Mouse (Mus musculus) embryonic facial prominence, embryonic 14.5 days (tissue): ENCODE measurements around the gene Prl8a8. TPM values are rescaled to one million over a fixed set of nuclear protein-coding genes. Genes with fewer than 3 reads are reported as not detected.

Experiments used
- ATAC-seq: fragments of 200-750 bp; cut with Nextera tagmentation; 2 replicates; pipeline ENCODE4 v1.8.0; 2017; ENCODE audit warnings: low read depth, moderate number of reproducible peaks, moderate TSS enrichment
- DNase-seq: peaks from one replicate; pipeline ENCODE4 v3.0.0-alpha.2; 2015; ENCODE audit warnings: low spot score
- H3K27ac ChIP-seq: fragments of 300-500 bp; sonication (generic); replicated peaks from 2 replicates; pipeline ENCODE4 v1.5.1; 2014; ENCODE audit warnings: low read depth, mild to moderate bottlenecking, low read length, moderate library complexity
- H3K27me3 ChIP-seq: fragments of 300-500 bp; sonication (generic); replicated peaks from 2 replicates; pipeline ENCODE4 v1.6.1; 2014; ENCODE audit warnings: low read length; ENCODE audit not compliant: control insufficient read depth, insufficient read depth
- H3K36me3 ChIP-seq: fragments of 300-500 bp; sonication (generic); 2 replicates; pipeline ENCODE4 v1.6.1; 2014; ENCODE audit warnings: low read length, mixed read lengths; ENCODE audit not compliant: control insufficient read depth, insufficient read depth
- H3K4me1 ChIP-seq: fragments of 300-500 bp; sonication (generic); 2 replicates; pipeline ENCODE4 v1.6.1; 2014; ENCODE audit warnings: antibody characterized with exemption, low read length; ENCODE audit not compliant: control insufficient read depth, insufficient read depth
- H3K4me2 ChIP-seq: fragments of 300-500 bp; sonication (generic); 2 replicates; pipeline ENCODE4 v1.6.1; 2014; ENCODE audit warnings: low read depth, mild to moderate bottlenecking, low read length, moderate library complexity, mixed read lengths
- H3K4me3 ChIP-seq: fragments of 300-500 bp; sonication (generic); 2 replicates; pipeline ENCODE4 v1.5.1; 2014; ENCODE audit warnings: low read depth, mild to moderate bottlenecking, low read length
- H3K9ac ChIP-seq: fragments of 300-500 bp; sonication (generic); 2 replicates; pipeline ENCODE4 v1.6.1; 2014; ENCODE audit warnings: low read depth, mild to moderate bottlenecking, low read length, moderate library complexity, mixed read lengths
- H3K9me3 ChIP-seq: fragments of 300-500 bp; sonication (generic); 2 replicates; pipeline ENCODE4 v1.6.1; 2016; ENCODE audit warnings: low read length; ENCODE audit not compliant: control insufficient read depth
- WGBS: fragments of 180-500 bp; shearing (Covaris S2); extraction: QIAGEN DNeasy Blood & Tissue Kit; methylation state at CpG from one replicate; pipeline ENCODE4 v1.1.7; 2014; 5-methylcytosine and 5-hydroxymethylcytosine counted together
- polyA plus RNA-seq: library from polyadenylated mRNA; unstranded; fragments of >200 nt; fragmentation: Nextera tagmentation; extraction: Ambion mirVana; gene quantifications from 2 replicates; pipeline ENCODE4 v1.2.1, GENCODE M21; 2014

The Prl8a8 gene
- polyA plus RNA-seq, result not detected in 2 replicates

- Histone ChIP-seq H3K27me3 (no peaks in the 10 kb centered on the region), H3K9me3 (no peaks in the 10 kb centered on the region), H3K36me3 (no peaks in the 10 kb centered on the region), H3K27ac (no peak within 1 kb of the TSS), H3K4me2 (no peak within 1 kb of the TSS), H3K9ac (no peak within 1 kb of the TSS), H3K4me1 (no peaks in the 10 kb centered on the region), H3K4me3 (no peak within 1 kb of the TSS)
- DNase-seq (no peak), ATAC-seq (no peak)
- WGBS, result 85% methylated on average over 4 of the region's 4 CpGs
Observed at GRCm38 (mm10) chr13:27513117-27513516, at the start of gene Prl8a8. Gene Prl8a8 (minus strand): TSS chr13:27513217.

- H3K27me3 ChIP-seq, result no peaks in the 10 kb centered on the region
- no peaks in the 10 kb centered on the region for H3K36me3 ChIP-seq
- no peak overlapping the region for H3K27ac ChIP-seq
- DNase-seq, result no peak
- no peak overlapping the region for H3K9ac ChIP-seq
- H3K4me1 ChIP-seq, result no peaks in the 10 kb centered on the region
- H3K4me3 ChIP-seq, result no peak overlapping the region
- H3K9me3 ChIP-seq, result no peaks in the 10 kb centered on the region
- H3K4me2 ChIP-seq, result no peak overlapping the region
- no peak for ATAC-seq
Observed at GRCm38 (mm10) chr13:27553336-27553735, 40.3 kb upstream of the Prl8a8 start.

- Histone ChIP-seq H3K4me2 (no peak overlapping the region), H3K9me3 (no peaks in the 10 kb centered on the region), H3K4me3 (no peak overlapping the region), H3K36me3 (no peaks in the 10 kb centered on the region), H3K9ac (no peak overlapping the region), H3K27ac (no peak overlapping the region), H3K27me3 (no peaks in the 10 kb centered on the region), H3K4me1 (no peaks in the 10 kb centered on the region)
- WGBS, result 75% methylated on average over 4 of the region's 4 CpGs
- DNase-seq (no peak), ATAC-seq (no peak)
Observed at GRCm38 (mm10) chr13:27523156-27523555, 10.1 kb upstream of the Prl8a8 start.

GRCm38 (mm10) chr13:27507645-27508044 is 5.4 kb downstream of the Prl8a8 start:
- Histone ChIP-seq H3K27ac (no peak overlapping the region), H3K27me3 (no peaks in the 10 kb centered on the region), H3K9ac (no peak overlapping the region), H3K4me2 (no peak overlapping the region), H3K9me3 (no peaks in the 10 kb centered on the region), H3K36me3 (no peaks in the 10 kb centered on the region), H3K4me1 (no peaks in the 10 kb centered on the region), H3K4me3 (no peak overlapping the region)
- DNase-seq (peak; percentile 42), ATAC-seq (no peak)
- 56% methylated on average over 1 of the region's 1 CpGs for WGBS

Other genes with a start within 250 kb of the Prl8a8 start
- gene Prl6a1, start 200.6 kb downstream of the Prl8a8 start, polyA plus RNA-seq, result not detected in 2 replicates
- not detected in 2 replicates for gene Prl8a2, start 167.5 kb downstream of the Prl8a8 start, polyA plus RNA-seq
- gene Prl2b1, start 122.4 kb downstream of the Prl8a8 start, polyA plus RNA-seq, result not detected in 2 replicates
- gene Prl8a6, start 74.5 kb downstream of the Prl8a8 start, polyA plus RNA-seq, result not detected in 2 replicates
- gene Prl8a9, start 51.4 kb upstream of the Prl8a8 start, polyA plus RNA-seq, result not detected in 2 replicates
- gene Prl8a1, start 69.0 kb upstream of the Prl8a8 start, polyA plus RNA-seq, result not detected in 2 replicates
- not detected in 2 replicates for gene Prl7b1, start 97.4 kb upstream of the Prl8a8 start, polyA plus RNA-seq
- not detected in 2 replicates for gene Prl7a1, start 129.3 kb upstream of the Prl8a8 start, polyA plus RNA-seq
- gene Prl7a2, start 154.8 kb upstream of the Prl8a8 start, polyA plus RNA-seq, result not detected in 2 replicates
- gene Prl7d1, start 203.5 kb upstream of the Prl8a8 start, polyA plus RNA-seq, result not detected in 2 replicates